Mouse (Mus musculus) forebrain, embryonic 11.5 days (tissue): Measurements from ENCODE around the gene Prkch. TPM values are rescaled to one million over a fixed set of nuclear protein-coding genes. Genes with fewer than 3 reads are reported as not detected.
A peak's percentile ranks its signal among the peaks of the same experiment; 100 is the strongest.

Experiments
- ATAC-seq: fragments of 200-750 bp; cut with Nextera tagmentation; replicated peaks from 2 replicates; pipeline ENCODE4 v1.8.0; 2017; ENCODE audit warnings: moderate TSS enrichment; ENCODE audit not compliant: low FRiP score
- DNase-seq: peaks from one replicate; pipeline ENCODE4 v3.0.0-alpha.2; 2017; ENCODE audit warnings: low spot score
- H3K27ac ChIP-seq: fragments of 300-500 bp; sonication (generic); 2 replicates; pipeline ENCODE4 v1.5.1; 2014; ENCODE audit warnings: low read depth, low read length
- H3K27me3 ChIP-seq: fragments of 300-500 bp; sonication (generic); 2 replicates; pipeline ENCODE4 v1.6.1; 2014; ENCODE audit warnings: mild to moderate bottlenecking, low read length, mixed read lengths; ENCODE audit not compliant: control insufficient read depth, insufficient read depth
- H3K36me3 ChIP-seq: fragments of 300-500 bp; sonication (generic); 2 replicates; pipeline ENCODE4 v1.6.1; 2014; ENCODE audit warnings: mild to moderate bottlenecking, low read length, moderate library complexity, mixed read lengths; ENCODE audit not compliant: control insufficient read depth, insufficient read depth
- H3K4me1 ChIP-seq: fragments of 300-500 bp; sonication (generic); replicated peaks from 2 replicates; pipeline ENCODE4 v1.6.1; 2014; ENCODE audit warnings: low read length, mixed read lengths; ENCODE audit not compliant: control insufficient read depth, insufficient read depth
- H3K4me2 ChIP-seq: fragments of 300-500 bp; sonication (generic); 2 replicates; pipeline ENCODE4 v1.6.1; 2014; ENCODE audit warnings: low read depth, mild to moderate bottlenecking, low read length, moderate library complexity, mixed read lengths; ENCODE audit not compliant: severe bottlenecking
- H3K4me3 ChIP-seq: fragments of 300-500 bp; sonication (generic); 2 replicates; pipeline ENCODE4 v1.5.1; 2014; ENCODE audit warnings: low read depth, low read length
- H3K9ac ChIP-seq: fragments of 300-500 bp; sonication (generic); 2 replicates; pipeline ENCODE4 v1.6.1; 2014; ENCODE audit warnings: low read length
- H3K9me3 ChIP-seq: fragments of 300-500 bp; sonication (generic); 2 replicates; pipeline ENCODE4 v1.6.1; 2016; ENCODE audit warnings: low read length, mixed read lengths; ENCODE audit not compliant: control insufficient read depth
- WGBS: fragments of 180-500 bp; shearing (Covaris S2); extraction: QIAGEN DNeasy Blood & Tissue Kit; methylation state at CpG from one replicate; pipeline ENCODE4 v1.1.7; 2014; 5-methylcytosine and 5-hydroxymethylcytosine counted together
- polyA plus RNA-seq: library from polyadenylated mRNA; unstranded; fragments of >200 nt; fragmentation: Nextera tagmentation; extraction: Ambion mirVana; gene quantifications from 2 replicates; pipeline ENCODE4 v1.2.1, GENCODE M21; 2014

Prkch gene
- polyA plus RNA-seq, 1 experiment from 2014 or later = 5.6 TPM

DNA sequence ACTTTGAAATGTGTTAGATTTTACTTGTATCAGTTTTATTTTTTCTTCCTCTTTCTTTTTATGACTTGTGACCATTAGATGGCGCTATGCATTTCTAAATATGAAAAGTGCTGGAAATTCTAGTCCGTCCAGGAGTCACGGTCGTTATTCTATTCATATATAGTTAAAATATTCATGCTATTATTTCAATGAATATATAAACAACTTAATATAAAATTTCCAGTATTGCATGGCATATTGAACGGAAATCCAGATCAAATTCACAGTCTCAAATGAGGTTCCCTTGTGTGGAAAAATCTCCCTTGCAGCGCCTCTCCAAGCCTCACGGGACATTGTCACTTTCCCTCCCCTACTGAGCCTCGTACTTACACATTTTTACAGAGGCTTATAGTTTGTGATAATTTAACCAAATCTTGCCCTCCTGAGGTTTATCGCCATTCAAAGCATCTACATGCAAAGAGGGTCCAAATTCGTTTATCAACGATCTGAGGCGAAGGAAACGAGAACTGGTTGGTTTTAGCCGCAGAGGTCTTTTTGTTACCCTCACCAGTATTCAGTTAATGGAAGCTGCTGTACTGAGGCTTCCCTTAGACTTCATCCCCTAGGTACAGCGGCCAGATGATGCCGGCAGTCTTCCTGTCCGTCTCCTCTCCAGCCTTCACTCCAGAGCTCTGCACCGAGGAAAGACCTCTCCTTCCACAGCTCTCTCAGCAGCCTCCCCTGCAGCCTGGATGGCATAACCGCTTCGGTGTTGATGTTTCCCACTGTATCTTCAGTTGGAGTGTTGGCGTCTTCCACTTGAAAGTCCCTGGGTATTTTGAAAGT is 19.6 kb upstream of the Prkch start:
- Histone ChIP-seq H3K4me2 (peak overlapping the region; percentile 44), H3K9ac (peak overlapping the region; percentile 39; the same call in 1 of the 2 replicates), H3K4me1 (no peaks in the 10 kb centered on the region; the same call in 1 of the 2 replicates), H3K9me3 (no peaks in the 10 kb centered on the region), H3K36me3 (no peaks in the 10 kb centered on the region), H3K27ac (no peak overlapping the region), H3K27me3 (no peaks in the 10 kb centered on the region), H3K4me3 (peak overlapping the region; percentile 16)
- ATAC-seq (no peak), DNase-seq (no peak)
- 24% methylated on average over 21 of the region's 21 CpGs for WGBS

DNA sequence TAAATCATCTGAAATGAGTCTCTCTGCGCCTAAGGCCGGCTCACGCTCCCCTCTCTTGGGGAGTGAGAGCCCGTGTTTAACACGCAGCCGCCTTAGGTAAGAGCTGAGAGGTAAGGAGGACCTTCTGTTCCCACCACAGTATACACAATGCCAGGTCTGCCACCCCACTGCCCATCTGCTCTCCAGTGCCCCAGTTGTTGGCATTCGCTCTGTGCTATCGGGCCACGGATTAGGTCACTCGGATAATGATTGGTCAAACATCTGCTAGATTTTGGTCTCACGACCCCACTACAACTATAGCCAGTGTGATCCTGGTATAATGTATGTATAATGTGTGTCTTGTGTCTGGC is 19.0 kb upstream of the Prkch start:
- Histone ChIP-seq H3K36me3 (no peaks in the 10 kb centered on the region), H3K4me2 (peak overlapping the region; percentile 44), H3K4me1 (no peaks in the 10 kb centered on the region; the same call in 1 of the 2 replicates), H3K27ac (no peak overlapping the region), H3K27me3 (no peaks in the 10 kb centered on the region), H3K9me3 (no peaks in the 10 kb centered on the region), H3K9ac (peak overlapping the region; percentile 39; the same call in 1 of the 2 replicates), H3K4me3 (peak overlapping the region; percentile 16; the same call in 1 of the 2 replicates)
- ATAC-seq (no peak), DNase-seq (no peak)
- 66% methylated on average over 11 of the region's 11 CpGs for WGBS

DNA sequence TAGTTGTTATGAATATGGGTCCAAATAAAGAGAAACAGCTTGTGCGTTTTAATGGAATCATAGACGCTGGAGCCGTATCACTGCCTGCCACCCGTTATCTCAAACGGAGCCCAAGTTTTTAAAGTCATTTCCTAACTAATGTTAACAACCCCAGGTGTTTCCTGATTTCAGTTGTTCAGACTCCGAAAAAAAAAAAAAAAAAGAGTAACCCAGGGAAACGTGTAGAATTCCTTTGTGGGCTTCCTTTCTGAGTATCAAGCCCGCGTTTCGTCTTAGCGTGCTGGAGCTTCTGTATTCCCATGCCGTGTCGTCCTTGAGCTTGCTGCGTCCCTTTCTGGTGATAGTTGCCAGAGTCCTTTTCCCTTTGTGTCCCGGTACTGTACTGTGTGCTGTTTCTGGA is 10.0 kb upstream of the Prkch start:
- Histone ChIP-seq H3K27ac (no peak overlapping the region), H3K4me2 (no peak overlapping the region), H3K27me3 (0 out of 2 replicates have a peak, but pooled peaks cover 2% of the 10 kb centered on the region), H3K36me3 (no peaks in the 10 kb centered on the region), H3K9me3 (no peaks in the 10 kb centered on the region), H3K4me1 (no peaks in the 10 kb centered on the region), H3K9ac (no peak overlapping the region), H3K4me3 (no peak overlapping the region)
- no peak for ATAC-seq
- 87% methylated on average over 15 of the region's 15 CpGs for WGBS
- DNase-seq = no peak

DNA sequence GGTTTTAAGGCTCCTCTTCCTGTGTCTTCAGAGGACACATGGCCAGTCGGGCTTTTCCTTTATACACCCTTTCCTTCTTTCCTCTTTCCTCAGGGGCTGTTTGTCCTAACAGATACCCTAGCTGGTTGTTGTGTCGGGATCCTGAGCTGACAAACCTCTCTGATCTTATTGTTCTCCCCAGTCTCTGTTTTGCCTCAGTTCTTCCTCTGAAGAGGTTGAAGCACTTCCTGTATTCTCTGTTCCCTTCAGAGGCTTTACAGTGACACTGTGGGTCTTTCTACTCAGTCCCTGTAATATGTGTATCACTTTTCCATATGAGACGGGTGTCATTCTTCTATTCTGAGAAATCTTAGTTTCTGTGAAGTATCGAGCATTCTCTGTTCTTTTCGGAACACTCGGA is 6.5 kb upstream of the Prkch start:
- Histone ChIP-seq H3K4me1 (no peaks in the 10 kb centered on the region), H3K27ac (no peak overlapping the region), H3K4me2 (no peak overlapping the region), H3K27me3 (0 out of 2 replicates have a peak, but pooled peaks cover 2% of the 10 kb centered on the region), H3K9ac (no peak overlapping the region), H3K9me3 (no peaks in the 10 kb centered on the region), H3K36me3 (no peaks in the 10 kb centered on the region), H3K4me3 (no peak overlapping the region)
- WGBS = 79% methylated on average over 6 of the region's 6 CpGs
- DNase-seq (no peak), ATAC-seq (no peak)

DNA sequence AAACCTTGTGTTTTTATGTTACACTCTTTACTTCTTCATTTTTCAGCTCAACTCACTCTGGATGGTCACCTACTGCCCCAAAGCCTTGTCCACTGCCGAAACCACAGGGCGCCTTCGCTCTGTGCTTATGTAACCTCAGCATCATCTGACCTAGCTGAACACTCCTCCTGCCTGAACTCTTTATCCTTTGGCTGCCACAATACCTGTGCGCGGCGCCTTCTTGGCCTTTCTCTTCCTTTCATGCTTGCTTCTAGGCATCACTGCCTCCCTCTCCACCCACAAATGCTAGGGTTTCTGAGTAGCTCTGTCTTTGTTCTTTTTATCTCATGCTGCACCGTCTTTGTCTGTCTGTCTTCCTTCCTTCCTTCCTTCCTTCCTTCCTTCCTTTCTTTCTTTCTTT is 3.8 kb upstream of the Prkch start:
- no peaks in the 10 kb centered on the region for H3K9me3 ChIP-seq
- no peak overlapping the region for H3K9ac ChIP-seq
- peaks cover 4% of the 10 kb centered on the region; the same call in 1 of the 2 replicates for H3K4me1 ChIP-seq
- H3K27ac ChIP-seq = no peak overlapping the region
- no peak overlapping the region for H3K4me2 ChIP-seq
- DNase-seq (no peak), ATAC-seq (no peak)
- 76% methylated on average over 7 of the region's 7 CpGs for WGBS
- peaks cover 11% of the 10 kb centered on the region for H3K27me3 ChIP-seq
- no peak overlapping the region for H3K4me3 ChIP-seq
- H3K36me3 ChIP-seq = no peaks in the 10 kb centered on the region

DNA sequence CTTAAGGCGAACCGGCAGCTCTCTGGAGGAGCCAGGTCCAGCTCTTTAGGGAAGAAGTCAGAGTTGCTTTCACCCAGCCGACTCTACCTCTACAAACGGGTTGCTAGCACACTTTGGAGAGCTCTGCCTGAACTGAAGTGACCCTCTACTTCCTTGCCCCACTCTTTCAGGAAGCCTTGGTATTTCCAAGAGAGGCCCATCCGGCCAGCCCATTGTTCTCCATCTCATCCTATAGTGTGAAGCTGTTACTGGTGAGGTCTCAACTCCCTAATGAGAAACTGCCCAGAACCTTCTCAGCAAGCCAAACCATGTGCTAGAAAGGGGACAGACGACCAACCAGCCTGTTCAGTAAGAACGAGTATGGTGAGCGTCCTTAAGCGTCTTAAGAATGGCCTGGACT is 1.3 kb upstream of the Prkch start:
- ATAC-seq (no peak), DNase-seq (no peak)
- peaks cover 7% of the 10 kb centered on the region; the same call in 1 of the 2 replicates for H3K4me1 ChIP-seq
- H3K4me2 ChIP-seq = no peak overlapping the region
- H3K4me3 ChIP-seq = no peak overlapping the region
- no peak overlapping the region for H3K9ac ChIP-seq
- no peaks in the 10 kb centered on the region for H3K36me3 ChIP-seq
- H3K27ac ChIP-seq = no peak overlapping the region
- no peaks in the 10 kb centered on the region for H3K9me3 ChIP-seq
- peaks cover 19% of the 10 kb centered on the region for H3K27me3 ChIP-seq
- WGBS = 74% methylated on average over 9 of the region's 9 CpGs

DNA sequence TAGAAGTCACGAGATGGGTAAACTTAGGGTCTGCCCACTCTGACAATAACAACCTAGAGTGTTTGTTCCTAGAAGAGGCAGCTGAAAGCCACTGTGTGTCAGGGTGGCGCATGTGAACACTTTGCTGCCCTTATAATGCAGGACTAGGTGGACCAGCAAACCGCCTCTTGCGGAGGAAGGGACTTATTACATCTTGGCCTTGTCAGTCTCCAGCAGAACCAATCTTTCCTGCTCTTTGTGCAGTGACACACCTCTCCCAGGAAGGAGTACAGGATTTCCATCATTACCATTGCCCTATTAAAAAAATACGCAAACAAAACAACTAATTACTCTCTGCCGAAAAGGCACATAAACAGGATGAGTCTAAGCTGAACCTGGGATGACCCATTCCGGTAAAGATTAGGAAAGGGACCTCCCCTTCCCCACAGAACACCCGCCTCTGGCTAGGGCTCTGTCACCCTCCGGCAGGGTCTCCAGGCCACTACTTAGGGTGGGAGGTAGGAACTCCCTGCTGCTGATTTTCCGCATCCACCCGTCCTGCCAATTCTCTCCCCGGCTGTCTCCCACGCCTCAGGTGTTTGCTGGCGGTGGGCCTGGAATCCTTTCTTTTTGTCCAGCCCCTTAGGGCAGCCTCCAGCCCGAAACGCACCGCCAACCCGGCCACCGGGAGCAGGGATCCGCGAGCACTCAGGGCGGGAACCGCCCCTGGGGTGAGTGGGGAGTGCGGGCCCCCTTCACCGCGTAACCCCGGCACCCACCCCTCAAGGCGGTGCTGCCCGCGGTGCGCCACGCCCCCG is 585 bp upstream of the Prkch start:
- Histone ChIP-seq H3K27me3 (peaks cover 19% of the 10 kb centered on the region), H3K36me3 (no peaks in the 10 kb centered on the region), H3K9ac (peak overlapping the region; percentile 64), H3K9me3 (no peaks in the 10 kb centered on the region), H3K27ac (no peak overlapping the region), H3K4me3 (peak overlapping the region; percentile 61), H3K4me2 (peak overlapping the region; percentile 81), H3K4me1 (peaks cover 7% of the 10 kb centered on the region; the same call in 1 of the 2 replicates)
- WGBS = 4% methylated on average over 33 of the region's 33 CpGs
- peak; percentile 55 for ATAC-seq
- no peak for DNase-seq

DNA sequence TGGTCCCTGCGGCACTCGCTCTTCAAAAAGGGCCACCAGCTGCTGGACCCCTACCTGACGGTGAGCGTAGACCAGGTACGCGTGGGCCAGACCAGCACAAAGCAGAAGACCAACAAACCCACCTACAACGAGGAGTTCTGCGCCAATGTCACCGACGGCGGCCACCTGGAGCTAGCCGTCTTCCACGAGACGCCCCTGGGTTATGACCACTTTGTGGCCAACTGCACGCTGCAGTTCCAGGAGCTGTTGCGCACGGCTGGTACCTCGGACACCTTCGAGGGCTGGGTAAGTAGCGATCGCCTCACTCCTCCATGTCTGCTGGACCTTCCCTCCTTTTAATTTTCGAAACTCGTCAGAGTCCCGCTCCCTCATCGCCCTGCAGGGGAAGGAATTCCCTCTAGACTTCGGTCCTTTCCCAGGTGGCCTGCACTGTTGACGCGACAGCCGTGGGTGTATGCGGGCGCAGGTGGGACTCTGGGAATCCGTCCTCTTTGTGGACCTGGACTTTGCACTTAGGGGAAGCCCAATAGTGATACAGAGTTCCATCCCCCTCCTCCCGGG is 725 bp downstream of the Prkch start:
- no peak for DNase-seq
- no peaks in the 10 kb centered on the region for H3K9me3 ChIP-seq
- H3K4me2 ChIP-seq = peak overlapping the region; percentile 81
- peaks cover 7% of the 10 kb centered on the region; the same call in 1 of the 2 replicates for H3K4me1 ChIP-seq
- WGBS = under 1% methylated on average over 33 of the region's 33 CpGs
- peak; percentile 59 for ATAC-seq
- peak overlapping the region; percentile 64 for H3K9ac ChIP-seq
- H3K27ac ChIP-seq = no peak overlapping the region
- H3K4me3 ChIP-seq = peak overlapping the region; percentile 61
- H3K27me3 ChIP-seq = peaks cover 19% of the 10 kb centered on the region
- H3K36me3 ChIP-seq = no peaks in the 10 kb centered on the region
